ENCODE assay signal across 14 mouse cellular contexts in genomic region chr17:78221860-78222259, GRCm38 (mm10).
"Had no signal": no experiment of that assay in that cellular context is flagged by ENCODE, and none has a peak within 500 bp of the region (broad histone marks: within the 10 kb centered on the region; RNA-seq: fewer than 3 reads in every experiment).

No protein-coding gene starts in this region.

- H3K9me3 ChIP-seq: limb, embryonic 15.5 days; liver, embryonic 13.5 days; lung, embryonic 15.5 days; megakaryocyte, embryonic 14.5 days; midbrain, embryonic 15.5 days; neural tube, embryonic 12.5 days had no signal

- H3K9ac ChIP-seq: limb, embryonic 15.5 days; liver, embryonic 13.5 days; liver, postnatal 0 days; lung, embryonic 15.5 days; midbrain, embryonic 15.5 days; neural tube, embryonic 12.5 days had no signal

- DNase-seq: layer of hippocampus, adult 9-11 months; layer of hippocampus, postnatal 36 days; liver, embryonic 13.5 days; liver, postnatal 0 days; spleen, adult 18-20 months; thymus, adult 18-20 months; thymus, postnatal 14 days had no signal

- H3K27ac ChIP-seq: limb, embryonic 15.5 days; liver, embryonic 13.5 days; lung, embryonic 15.5 days; macrophage; midbrain, embryonic 15.5 days; neural tube, embryonic 12.5 days had no signal

- ATAC-seq: liver, postnatal 0 days; midbrain, embryonic 15.5 days had no signal

- H3K27me3 ChIP-seq: limb, embryonic 15.5 days; liver, embryonic 13.5 days; megakaryocyte, embryonic 14.5 days; midbrain, embryonic 15.5 days; neural tube, embryonic 12.5 days had no signal

- H3K36me3 ChIP-seq: limb, embryonic 15.5 days; liver, embryonic 13.5 days; lung, embryonic 15.5 days; midbrain, embryonic 15.5 days; neural tube, embryonic 12.5 days had no signal

- H3K4me2 ChIP-seq: limb, embryonic 15.5 days; liver, embryonic 13.5 days; lung, embryonic 15.5 days; midbrain, embryonic 11.5 days; midbrain, embryonic 15.5 days; neural tube, embryonic 12.5 days had no signal

- H3K4me3 ChIP-seq: limb, embryonic 15.5 days; liver, embryonic 13.5 days; lung, embryonic 15.5 days; megakaryocyte, embryonic 14.5 days; midbrain, embryonic 15.5 days; neural tube, embryonic 12.5 days had no signal
